ENCODE assay signal across 11 mouse cellular contexts in genomic region chr8:35237279-35237678, GRCm38 (mm10).
DNase-seq lines count a peak whose midpoint lies in the region.
"Had no signal": no experiment of that assay in that cellular context is flagged by ENCODE, and none has a peak within 500 bp of the region (broad histone marks: within the 10 kb centered on the region; RNA-seq: fewer than 3 reads in every experiment).

No protein-coding gene starts in this region.

- intact Hi-C loops in left cerebral cortex, postnatal 25 days (cut with DNase I): no loop called here

- DNase-seq in layer of hippocampus, adult 18-20 months (ENCODE audit: low spot score in 2 of 2): peak; percentile 26 to 51
- no peak for DNase-seq in layer of hippocampus, postnatal 14 days (ENCODE audit: low spot score in 2 of 2)
- peak; percentile 65 for DNase-seq in NIH3T3 (ENCODE audit: low read depth)
- peak; percentile 53 to 71 for DNase-seq in frontal cortex, adult 2 months (ENCODE audit: extremely low spot score in 1 of 2, low spot score in 1 of 2)
- DNase-seq in left cerebral cortex, postnatal 25 days (ENCODE audit: low spot score in 2 of 2): peak; percentile 37 to 75
- DNase-seq in adrenal gland, adult 2 months: no peak
- DNase-seq in cerebellum, postnatal 36 days: no peak
- no peak for DNase-seq in B cell, adult 2 months
- DNase-seq: cerebellum, adult 18-20 months; lung, adult 2 months; midbrain, embryonic 14.5 days had no signal

Comparison
In these comparisons a context has a peak if more than half of its experiments do, and no peak if none do; other contexts are left out.
1. DNase-seq: peak in layer of hippocampus, adult 18-20 months (2 of 2), NIH3T3 (single experiment), frontal cortex, adult 2 months (2 of 2) and left cerebral cortex, postnatal 25 days (2 of 2); none in layer of hippocampus, postnatal 14 days (0 of 2), adrenal gland, adult 2 months (single experiment), cerebellum, postnatal 36 days (0 of 2) and B cell, adult 2 months (0 of 2).